Comparison of ENCODE assay signal across 7 mouse cellular contexts in the genomic region with DNA sequence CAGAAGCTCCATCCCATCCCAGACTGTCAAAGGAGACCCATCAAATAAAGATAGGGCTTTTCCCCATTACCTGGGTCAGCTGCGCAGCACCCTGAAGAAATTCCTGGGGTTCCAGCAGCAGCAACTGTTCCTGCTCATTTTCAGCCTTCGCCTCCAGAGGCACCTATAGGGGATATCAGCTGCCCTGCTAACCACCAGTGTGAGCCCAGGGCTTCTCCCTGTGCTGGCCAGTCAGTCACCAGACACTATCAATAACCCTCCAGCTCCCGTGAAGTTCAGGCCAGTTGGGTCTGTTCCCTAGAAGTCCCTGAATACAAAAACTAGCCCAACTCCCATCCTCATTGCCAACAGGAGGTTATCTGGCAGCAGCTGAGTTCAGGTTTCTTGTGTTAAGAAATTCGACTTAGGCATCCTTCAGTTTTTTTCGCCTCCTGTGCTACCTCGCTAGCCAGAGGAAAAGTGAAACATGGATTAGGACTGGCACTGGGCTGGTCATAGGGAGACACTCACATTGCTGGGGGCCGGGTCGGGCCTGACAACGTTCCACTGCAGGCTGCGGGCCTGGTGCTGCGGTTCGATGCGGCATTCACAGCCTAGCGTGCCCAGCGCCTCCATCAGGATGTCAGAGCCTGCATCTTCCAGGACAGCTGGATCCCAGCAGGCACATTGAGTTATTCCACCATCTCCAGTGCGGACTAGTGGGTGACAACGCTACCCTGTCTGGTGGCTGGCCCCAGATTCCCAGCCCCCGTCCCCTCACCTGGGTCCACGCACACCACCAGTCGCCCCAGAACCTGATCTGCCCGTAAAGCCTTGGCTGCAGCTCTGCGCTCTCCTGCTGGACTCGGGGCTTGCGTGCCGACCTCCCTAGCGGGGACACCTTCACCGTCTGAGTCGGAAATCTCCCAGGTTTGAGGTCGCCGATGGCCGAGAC. TPM values are rescaled to one million over a fixed set of nuclear protein-coding genes. Genes with fewer than 3 reads are reported as not detected.
A peak's percentile ranks its signal among the peaks of the same experiment; 100 is the strongest.
DNase-seq lines count a peak whose midpoint lies in the region; ATAC-seq and TF ChIP-seq lines count a peak whose summit lies in the region.

No protein-coding gene starts in this region.

- H3K4me3 ChIP-seq in layer of hippocampus, adult 2 months = peak overlapping the region; percentile 96
- H3K4me3 ChIP-seq in bone marrow macrophage, adult 2 months (ENCODE audit: insufficient read depth, low read length) = peak overlapping the region; percentile 100
- H3K4me3 ChIP-seq in macrophage (ENCODE audit: inconsistent target) = peak overlapping the region; percentile 88

- no peak for DNase-seq in layer of hippocampus, adult 2 months (ENCODE audit: low spot score in 2 of 2)
- DNase-seq in layer of hippocampus, postnatal 36 days = no peak
- no peak for DNase-seq in gastrocnemius, postnatal 36 days
- DNase-seq in lung, postnatal 4 days = no peak

- peaks cover 22% of the 10 kb centered on the region; the same call in 1 of the 2 replicates for H3K79me2 ChIP-seq in macrophage (ENCODE audit: inconsistent target)

- H3K36me3 ChIP-seq in macrophage (ENCODE audit: inconsistent target) = peaks cover 47% of the 10 kb centered on the region

- 0 out of 2 replicates have a peak, but pooled peaks cover 4% of the 10 kb centered on the region for H3K4me1 ChIP-seq in bone marrow macrophage, adult 2 months (ENCODE audit: control insufficient read depth, insufficient read depth, low read length)

- no peak for TF ChIP-seq CTCF in layer of hippocampus, adult 2 months (conservative IDR thresholded peaks at IDR 0.05)
- no peak for TF ChIP-seq CTCF in bone marrow macrophage, adult 2 months (IDR thresholded peaks at IDR 0.05; ENCODE audit: low read depth, low read length)

- H3K27ac ChIP-seq in layer of hippocampus, adult 2 months = peak overlapping the region; percentile 94
- H3K27ac ChIP-seq in bone marrow macrophage, adult 2 months (ENCODE audit: insufficient read depth, low read depth, low read length) = no peak overlapping the region
- H3K27ac ChIP-seq in macrophage = peak overlapping the region; percentile 38; the same call in 1 of the 2 replicates

- no peak for TF ChIP-seq POLR2A in bone marrow macrophage, adult 2 months (IDR thresholded peaks at IDR 0.05; ENCODE audit: borderline replicate concordance, low read depth, low read length)

- intact Hi-C loops in gastrocnemius, postnatal 36 days (cut with DNase I) = loop anchor here (10.0 kb wide), 1 partner anchor 930 kb away; a partner anchor contains a TSS

- 12% methylated on average over 30 of the region's 31 CpGs for WGBS in macrophage (ENCODE audit: missing documents)

- peak; percentile 7; the same call in 1 of the 2 replicates for ATAC-seq in granulocyte monocyte progenitor cell, adult 5-6 weeks (replicated peaks; ENCODE audit: poor library complexity, severe bottlenecking)

RNA-seq across cellular contexts. Expression of a gene that starts 0.6 kb away (rescaled TPM):
- 10 to 100 TPM; 66.9 to 72.7 TPM for total RNA-seq in layer of hippocampus, adult 2 months (2021)
- 10 to 100 TPM; 57.5 to 70.4 TPM for total RNA-seq in layer of hippocampus, postnatal 36 days (2021)
- polyA plus RNA-seq in bone marrow macrophage, adult 2 months (2012; ENCODE audit: insufficient read depth, insufficient read length, missing spikeins) = 5.9 and 7.1 TPM in 2 replicates
- total RNA-seq in granulocyte monocyte progenitor cell, adult 5-6 weeks (2014; fragmentation: Nextera tagmentation) = 8.9 and 15.1 TPM in 2 replicates
- 12.5 and 14.9 TPM in 2 replicates for total RNA-seq in granulocyte monocyte progenitor cell, adult 5-6 weeks (2017)
- total RNA-seq in macrophage (2018; cell fraction: chromatin; rRNA removed) = 10 to 100 TPM; 19.9 to 68.1 (median 46.8) TPM
- total RNA-seq in macrophage (2018; cell fraction: cytosol; rRNA removed) = 10 to 100 TPM in 2 of 26 experiments, 1 to 10 TPM in 24; 4.5 to 14.2 (median 6.9) TPM
- 10 to 100 TPM; 11.0 to 49.3 (median 30.8) TPM for total RNA-seq in macrophage (2018; cell fraction: nucleus; rRNA removed)
- 4.6 to 7.3 TPM (median 7.2 TPM) in 3 replicates for polyA plus RNA-seq in macrophage (2018)
- total RNA-seq in gastrocnemius, postnatal 36 days (2021) = 10 to 100 TPM in 1 of 2 experiments, 1 to 10 TPM in 1; 9.3 to 10.2 TPM

RNA-seq across cellular contexts. Expression of a gene that starts 0.6 kb away (rescaled TPM):
- total RNA-seq in layer of hippocampus, adult 2 months (2021) = 10 to 100 TPM; 80.4 to 85.1 TPM
- total RNA-seq in layer of hippocampus, postnatal 36 days (2021) = 10 to 100 TPM; 75.3 to 75.9 TPM
- polyA plus RNA-seq in bone marrow macrophage, adult 2 months (2012; ENCODE audit: insufficient read depth, insufficient read length, missing spikeins) = 25.6 and 34.9 TPM in 2 replicates
- 62.0 and 75.0 TPM in 2 replicates for total RNA-seq in granulocyte monocyte progenitor cell, adult 5-6 weeks (2014; fragmentation: Nextera tagmentation)
- total RNA-seq in granulocyte monocyte progenitor cell, adult 5-6 weeks (2017) = 36.7 and 41.9 TPM in 2 replicates
- 10 to 100 TPM in 5 of 26 experiments, 1 to 10 TPM in 21; 1.3 to 15.7 (median 4.7) TPM for total RNA-seq in macrophage (2018; cell fraction: chromatin; rRNA removed)
- 10 to 100 TPM; 23.6 to 46.7 (median 35.7) TPM for total RNA-seq in macrophage (2018; cell fraction: cytosol; rRNA removed)
- 10 to 100 TPM in 11 of 26 experiments, 1 to 10 TPM in 15; 2.8 to 23.1 (median 9.5) TPM for total RNA-seq in macrophage (2018; cell fraction: nucleus; rRNA removed)
- 22.2 to 58.4 TPM (median 43.9 TPM) in 3 replicates for polyA plus RNA-seq in macrophage (2018)
- 10 to 100 TPM; 84.6 to 90.2 TPM for total RNA-seq in gastrocnemius, postnatal 36 days (2021)

RNA-seq across cellular contexts. Expression of a gene that starts 2.0 kb away (rescaled TPM):
- 10 to 100 TPM; 60.1 to 63.7 TPM for total RNA-seq in layer of hippocampus, adult 2 months (2021)
- total RNA-seq in layer of hippocampus, postnatal 36 days (2021) = 10 to 100 TPM; 60.0 to 67.5 TPM
- 37.2 and 38.5 TPM in 2 replicates for polyA plus RNA-seq in bone marrow macrophage, adult 2 months (2012; ENCODE audit: insufficient read depth, insufficient read length, missing spikeins)
- 18.8 and 22.9 TPM in 2 replicates for total RNA-seq in granulocyte monocyte progenitor cell, adult 5-6 weeks (2014; fragmentation: Nextera tagmentation)
- 21.2 and 27.1 TPM in 2 replicates for total RNA-seq in granulocyte monocyte progenitor cell, adult 5-6 weeks (2017)
- 1 to 10 TPM in 14 of 26 experiments, not detected in 12; 1.3 to 9.1 (median 3.4) TPM for total RNA-seq in macrophage (2018; cell fraction: chromatin; rRNA removed)
- 10 to 100 TPM in 18 of 26 experiments, 1 to 10 TPM in 8; 7.8 to 34.7 (median 17.4) TPM for total RNA-seq in macrophage (2018; cell fraction: cytosol; rRNA removed)
- 10 to 100 TPM in 13 of 26 experiments, 1 to 10 TPM in 12, not detected in 1; 2.3 to 19.1 (median 10.0) TPM for total RNA-seq in macrophage (2018; cell fraction: nucleus; rRNA removed)
- 8.8 to 36.2 TPM (median 19.0 TPM) in 3 replicates for polyA plus RNA-seq in macrophage (2018)
- total RNA-seq in gastrocnemius, postnatal 36 days (2021) = 10 to 100 TPM; 10.3 to 11.7 TPM

RNA-seq across cellular contexts. Expression of a gene that starts 7.9 kb away (rescaled TPM):
- total RNA-seq in layer of hippocampus, adult 2 months (2021) = 10 to 100 TPM; 43.6 to 45.0 TPM
- total RNA-seq in layer of hippocampus, postnatal 36 days (2021) = 10 to 100 TPM; 39.2 to 42.8 TPM
- polyA plus RNA-seq in bone marrow macrophage, adult 2 months (2012; ENCODE audit: insufficient read depth, insufficient read length, missing spikeins) = 20.2 and 21.3 TPM in 2 replicates
- 15.7 and 29.3 TPM in 2 replicates for total RNA-seq in granulocyte monocyte progenitor cell, adult 5-6 weeks (2014; fragmentation: Nextera tagmentation)
- total RNA-seq in granulocyte monocyte progenitor cell, adult 5-6 weeks (2017) = 10.4 and 15.8 TPM in 2 replicates
- 10 to 100 TPM in 21 of 26 experiments, 1 to 10 TPM in 5; 6.9 to 30.1 (median 17.5) TPM for total RNA-seq in macrophage (2018; cell fraction: chromatin; rRNA removed)
- 10 to 100 TPM in 25 of 26 experiments, 1 to 10 TPM in 1; 9.7 to 18.3 (median 15.0) TPM for total RNA-seq in macrophage (2018; cell fraction: cytosol; rRNA removed)
- total RNA-seq in macrophage (2018; cell fraction: nucleus; rRNA removed) = 10 to 100 TPM in 24 of 26 experiments, 1 to 10 TPM in 2; 8.9 to 28.0 (median 17.7) TPM
- polyA plus RNA-seq in macrophage (2018) = 17.0 to 23.2 TPM (median 18.9 TPM) in 3 replicates
- 10 to 100 TPM; 25.4 to 31.0 TPM for total RNA-seq in gastrocnemius, postnatal 36 days (2021)

RNA-seq across cellular contexts. Expression of a gene that starts 8.2 kb away (rescaled TPM):
- 10 to 100 TPM; 34.3 to 35.8 TPM for total RNA-seq in layer of hippocampus, adult 2 months (2021)
- total RNA-seq in layer of hippocampus, postnatal 36 days (2021) = 10 to 100 TPM; 33.2 to 37.1 TPM
- 39.0 and 40.3 TPM in 2 replicates for polyA plus RNA-seq in bone marrow macrophage, adult 2 months (2012; ENCODE audit: insufficient read depth, insufficient read length, missing spikeins)
- total RNA-seq in granulocyte monocyte progenitor cell, adult 5-6 weeks (2014; fragmentation: Nextera tagmentation) = 103 and 108 TPM in 2 replicates
- 42.8 and 48.2 TPM in 2 replicates for total RNA-seq in granulocyte monocyte progenitor cell, adult 5-6 weeks (2017)
- total RNA-seq in macrophage (2018; cell fraction: chromatin; rRNA removed) = 10 to 100 TPM in 21 of 26 experiments, 1 to 10 TPM in 5; 2.7 to 32.6 (median 19.8) TPM
- 10 to 100 TPM; 28.9 to 58.5 (median 46.0) TPM for total RNA-seq in macrophage (2018; cell fraction: cytosol; rRNA removed)
- total RNA-seq in macrophage (2018; cell fraction: nucleus; rRNA removed) = 10 to 100 TPM in 25 of 26 experiments, 1 to 10 TPM in 1; 7.8 to 41.3 (median 22.4) TPM
- 22.4 to 61.4 TPM (median 44.7 TPM) in 3 replicates for polyA plus RNA-seq in macrophage (2018)
- 10 to 100 TPM; 10.0 TPM for total RNA-seq in gastrocnemius, postnatal 36 days (2021)
